Mouse (Mus musculus): ENCODE measurements at regions not wholly inside any gene's neighbourhood (a gene's known extent, or its start where the extent isn't known, plus 50 kb on each side); places are given as distances from the start of the nearest gene placed in this dataset.
"Not testable (repeated sequence)": the region's sequence is repeated elsewhere in the genome, so short reads cannot be mapped to it uniquely, and the experiment has no call there.

GRCm38 (mm10) chr11:22573166-22573565 lies 61.3 kb downstream of the Tmem17 start:
- DNase-seq (ENCODE audit: low spot score in 2 of 2): no peak

GRCm38 (mm10) chr11:22573802-22574201 lies 61.9 kb downstream of the Tmem17 start:
- no peak for DNase-seq (ENCODE audit: low spot score in 2 of 2)

GRCm38 (mm10) chr11:22574506-22574905 lies 62.6 kb downstream of the Tmem17 start:
- DNase-seq (ENCODE audit: low spot score in 2 of 2): no peak

- no peak for DNase-seq (ENCODE audit: low spot score in 2 of 2)
These were observed 72.2 kb downstream of the Tmem17 start for GRCm38 (mm10) chr11:22584100-22584487.

GRCm38 (mm10) chr11:22584488-22585158 lies 72.7 kb downstream of the Tmem17 start:
- DNase-seq (ENCODE audit: low spot score in 2 of 2): no peak

GRCm38 (mm10) chr11:22587691-22588241 lies 75.9 kb downstream of the Tmem17 start:
- peak; percentile 41 to 62 for DNase-seq (ENCODE audit: low spot score in 2 of 2)

- DNase-seq (ENCODE audit: low spot score in 2 of 2): no peak
These were observed 76.7 kb downstream of the Tmem17 start for GRCm38 (mm10) chr11:22588546-22588945.

- no peak for DNase-seq (ENCODE audit: low spot score in 2 of 2)
These were observed 78.0 kb downstream of the Tmem17 start for GRCm38 (mm10) chr11:22589901-22590300.

GRCm38 (mm10) chr11:22591050-22591449 lies 79.2 kb downstream of the Tmem17 start:
- DNase-seq (ENCODE audit: low spot score in 2 of 2): not testable (repeated sequence)

GRCm38 (mm10) chr11:22592706-22593105 lies 80.8 kb downstream of the Tmem17 start:
- DNase-seq (ENCODE audit: low spot score in 2 of 2): no peak

- DNase-seq (ENCODE audit: low spot score in 2 of 2): no peak
These were observed 84.4 kb downstream of the Tmem17 start for GRCm38 (mm10) chr11:22596076-22596804.

- DNase-seq (ENCODE audit: low spot score in 2 of 2): no peak
These were observed 84.9 kb downstream of the Tmem17 start for GRCm38 (mm10) chr11:22596805-22597149.

- DNase-seq (ENCODE audit: low spot score in 2 of 2): no peak
These were observed 88.5 kb downstream of the Tmem17 start for GRCm38 (mm10) chr11:22600370-22600769.

- DNase-seq (ENCODE audit: low spot score in 2 of 2): no peak
These were observed 90.1 kb downstream of the Tmem17 start for GRCm38 (mm10) chr11:22601977-22602376.

- DNase-seq (ENCODE audit: low spot score in 2 of 2): no peak
These were observed 90.7 kb downstream of the Tmem17 start for GRCm38 (mm10) chr11:22602610-22603009.

GRCm38 (mm10) chr11:22603397-22603796 lies 91.5 kb downstream of the Tmem17 start:
- DNase-seq (ENCODE audit: low spot score in 2 of 2): no peak

GRCm38 (mm10) chr11:22606380-22606779 lies 94.5 kb downstream of the Tmem17 start:
- no peak for DNase-seq (ENCODE audit: low spot score in 2 of 2)

- DNase-seq (ENCODE audit: low spot score in 2 of 2): no peak
These were observed 95.8 kb downstream of the Tmem17 start for GRCm38 (mm10) chr11:22607645-22608044.

- no peak for DNase-seq (ENCODE audit: low spot score in 2 of 2)
These were observed 97.1 kb downstream of the Tmem17 start for GRCm38 (mm10) chr11:22608945-22609344.

GRCm38 (mm10) chr11:22610433-22611101 lies 98.7 kb downstream of the Tmem17 start:
- no peak for DNase-seq (ENCODE audit: low spot score in 2 of 2)

GRCm38 (mm10) chr11:22611102-22611869 lies 99.4 kb downstream of the Tmem17 start:
- DNase-seq (ENCODE audit: low spot score in 2 of 2): no peak

GRCm38 (mm10) chr11:22613500-22613899 lies 101.6 kb downstream of the Tmem17 start:
- DNase-seq (ENCODE audit: low spot score in 2 of 2): no peak
